Mouse (Mus musculus) midbrain, embryonic 16.5 days (tissue): ENCODE measurements around the gene Sgip1. TPM values are rescaled to one million over a fixed set of nuclear protein-coding genes. Genes with fewer than 3 reads are reported as not detected.

ENCODE experiments used
- ATAC-seq: fragments of 200-750 bp; cut with Nextera tagmentation; 2 replicates; pipeline ENCODE4 v1.8.0; 2017; ENCODE audit warnings: moderate TSS enrichment
- H3K27ac ChIP-seq: fragments of 300-500 bp; sonication (generic); 2 replicates; pipeline ENCODE4 v1.5.1; 2014; ENCODE audit warnings: mild to moderate bottlenecking, low read length, mixed read lengths
- H3K27me3 ChIP-seq: fragments of 300-500 bp; sonication (generic); 2 replicates; pipeline ENCODE4 v1.6.1; 2014; ENCODE audit warnings: low read depth, low read length, mixed read lengths; ENCODE audit not compliant: control insufficient read depth, insufficient read depth
- H3K36me3 ChIP-seq: fragments of 300-500 bp; sonication (generic); 2 replicates; pipeline ENCODE4 v1.6.1; 2014; ENCODE audit warnings: mild to moderate bottlenecking, low read length, moderate library complexity, mixed read lengths; ENCODE audit not compliant: control insufficient read depth, insufficient read depth
- H3K4me1 ChIP-seq: fragments of 300-500 bp; sonication (generic); 2 replicates; pipeline ENCODE4 v1.6.1; 2014; ENCODE audit warnings: mild to moderate bottlenecking, low read length, mixed read lengths; ENCODE audit not compliant: control insufficient read depth, insufficient read depth
- H3K4me2 ChIP-seq: fragments of 300-500 bp; sonication (generic); 2 replicates; pipeline ENCODE4 v1.6.1; 2014; ENCODE audit warnings: mild to moderate bottlenecking, low read length, mixed read lengths
- H3K4me3 ChIP-seq: fragments of 300-500 bp; sonication (generic); 2 replicates; pipeline ENCODE4 v1.5.1; 2014; ENCODE audit warnings: low read depth, mild to moderate bottlenecking, low read length, moderate library complexity, mixed read lengths
- H3K9ac ChIP-seq: fragments of 300-500 bp; sonication (generic); 2 replicates; pipeline ENCODE4 v1.6.1; 2014; ENCODE audit warnings: low read depth, low read length, mixed read lengths
- H3K9me3 ChIP-seq: fragments of 300-500 bp; sonication (generic); replicated peaks from 2 replicates; pipeline ENCODE4 v1.6.1; 2014; ENCODE audit warnings: mild to moderate bottlenecking, low read length, mixed read lengths; ENCODE audit not compliant: control insufficient read depth, poor library complexity, severe bottlenecking
- WGBS: fragments of 180-500 bp; shearing (Covaris S2); extraction: QIAGEN DNeasy Blood & Tissue Kit; methylation state at CpG from one replicate; pipeline ENCODE4 v1.1.7; 2014; 5-methylcytosine and 5-hydroxymethylcytosine counted together
- polyA plus RNA-seq: library from polyadenylated mRNA; unstranded; fragments of >200 nt; fragmentation: Nextera tagmentation; extraction: Ambion mirVana; gene quantifications from 2 replicates; pipeline ENCODE4 v1.2.1, GENCODE M21; 2015

Sgip1 gene
- polyA plus RNA-seq, 1 experiment from 2014 or later = 80.4 TPM

DNA sequence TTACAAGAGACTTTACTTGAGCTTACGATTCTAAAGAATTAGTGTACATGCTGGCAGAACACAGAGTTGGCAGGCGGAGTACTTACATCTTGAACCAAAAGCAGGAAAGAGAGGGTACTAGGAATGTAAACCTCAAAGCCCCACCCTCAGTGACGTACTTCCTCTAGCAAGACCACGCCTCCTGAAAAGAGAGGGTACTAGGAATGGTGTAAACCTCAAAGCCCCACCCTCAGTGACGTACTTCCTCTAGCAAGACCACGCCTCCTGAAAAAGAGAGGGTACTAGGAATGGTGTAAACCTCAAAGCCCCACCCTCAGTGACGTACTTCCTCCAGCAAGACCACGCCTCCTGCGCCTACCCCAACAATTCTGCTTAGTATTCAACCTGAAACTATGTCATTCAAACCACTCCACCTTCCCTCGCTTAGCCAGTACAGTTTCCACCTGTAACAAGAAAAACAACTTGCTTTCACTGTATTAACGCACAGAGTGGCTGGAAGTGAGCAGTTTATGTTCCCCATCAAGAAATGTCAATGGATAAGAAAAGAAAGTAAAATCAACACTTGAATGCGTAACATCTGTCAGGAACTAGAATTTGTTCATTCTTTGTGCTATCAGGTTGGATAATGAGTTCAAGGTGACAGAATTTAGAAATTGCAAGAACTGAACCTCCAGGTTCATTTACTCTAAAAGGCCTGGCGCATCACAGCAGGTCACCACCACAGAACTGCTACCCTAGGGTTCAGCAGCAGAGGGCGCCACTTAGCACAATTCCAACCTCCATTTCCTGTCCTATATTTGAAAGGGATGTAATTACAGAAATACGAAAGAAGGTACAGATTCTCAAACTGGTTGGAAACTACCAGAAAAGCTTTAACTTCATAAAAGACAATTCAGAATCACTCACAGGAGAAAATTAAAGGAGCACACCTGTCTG, 118.4 kb downstream of the Sgip1 start:
- no peaks in the 10 kb centered on the region for H3K36me3 ChIP-seq
- no peak overlapping the region for H3K9ac ChIP-seq
- no peak overlapping the region for H3K4me2 ChIP-seq
- no peak overlapping the region for H3K27ac ChIP-seq
- no peaks in the 10 kb centered on the region for H3K9me3 ChIP-seq
- no peak overlapping the region for H3K4me3 ChIP-seq
- peaks cover 11% of the 10 kb centered on the region for H3K4me1 ChIP-seq
- H3K27me3 ChIP-seq = no peaks in the 10 kb centered on the region
- no peak for ATAC-seq
- 94% methylated on average over 15 of the region's 15 CpGs for WGBS

DNA sequence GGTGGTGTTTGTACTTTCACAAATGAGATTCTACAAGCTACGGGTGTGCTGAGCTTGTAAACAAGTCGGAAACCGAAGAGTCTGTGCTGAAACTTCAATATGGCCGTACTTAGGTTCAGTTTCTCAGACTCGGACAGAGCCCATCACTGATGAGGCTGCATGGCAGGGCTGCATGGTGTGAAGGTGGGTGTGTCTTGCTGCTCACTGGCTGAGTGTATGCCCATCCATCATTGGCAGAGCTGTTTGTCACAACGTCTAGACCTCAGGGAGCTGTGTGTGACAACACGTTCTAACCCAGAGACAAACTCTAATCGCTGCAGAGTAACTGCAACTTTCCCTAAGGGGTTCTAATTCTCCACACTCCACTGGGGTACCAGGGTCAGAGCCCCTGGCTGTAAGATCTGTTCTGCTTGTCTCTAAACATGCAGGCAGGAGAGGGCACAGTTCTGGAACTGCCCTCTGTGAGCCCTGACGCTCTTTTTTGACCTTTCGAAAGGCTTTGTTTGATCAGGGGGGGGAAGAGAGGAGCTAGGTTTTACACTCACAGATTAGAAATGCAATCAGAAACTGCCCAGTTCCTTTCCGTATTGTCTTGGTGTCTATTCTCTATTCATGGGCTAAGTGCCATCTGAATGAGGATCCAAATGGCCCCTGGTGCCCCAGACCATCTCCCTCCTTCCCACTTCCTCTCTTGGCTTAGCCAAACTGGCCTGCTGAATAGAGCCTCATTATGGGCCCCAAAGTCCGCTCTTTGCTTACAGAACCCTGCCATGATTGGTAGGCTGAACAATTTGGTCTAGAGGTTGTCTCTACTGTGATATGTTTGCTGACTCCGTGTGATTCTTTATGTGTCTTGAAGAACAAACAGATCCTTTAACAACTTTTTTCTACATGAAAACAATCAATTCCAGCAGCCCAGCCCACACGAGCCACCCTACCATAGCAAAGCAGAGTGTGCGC, 121.9 kb downstream of the Sgip1 start:
- H3K4me3 ChIP-seq = no peak overlapping the region
- ATAC-seq = no peak
- WGBS = 75% methylated on average over 15 of the region's 15 CpGs
- H3K9ac ChIP-seq = no peak overlapping the region
- H3K9me3 ChIP-seq = no peaks in the 10 kb centered on the region
- no peaks in the 10 kb centered on the region for H3K4me1 ChIP-seq
- H3K4me2 ChIP-seq = no peak overlapping the region
- no peak overlapping the region for H3K27ac ChIP-seq
- no peaks in the 10 kb centered on the region for H3K36me3 ChIP-seq
- H3K27me3 ChIP-seq = no peaks in the 10 kb centered on the region

DNA sequence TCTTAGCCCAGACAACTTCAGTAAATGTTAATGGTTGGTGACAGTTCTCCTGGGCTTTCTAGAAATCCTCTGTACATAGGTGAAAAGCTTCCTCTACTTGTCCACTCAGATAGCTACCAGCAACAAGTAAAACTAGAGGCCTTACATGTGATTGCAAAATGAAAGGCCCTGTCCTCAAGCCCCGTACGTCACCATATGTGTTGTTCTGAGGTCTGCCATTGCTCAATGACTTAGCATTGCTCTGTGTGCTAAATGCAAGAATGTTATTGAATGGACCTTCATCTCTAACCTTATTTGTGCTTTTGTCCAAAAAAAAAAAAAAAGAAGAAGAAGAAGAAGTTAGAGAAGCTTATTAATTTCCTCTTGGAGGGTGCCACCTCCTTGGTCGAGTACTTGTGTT, 125.4 kb downstream of the Sgip1 start:
- Histone ChIP-seq H3K4me3 (no peak overlapping the region), H3K4me2 (no peak overlapping the region), H3K27ac (no peak overlapping the region), H3K36me3 (peaks cover 2% of the 10 kb centered on the region; the same call in 1 of the 2 replicates), H3K9ac (no peak overlapping the region), H3K27me3 (no peaks in the 10 kb centered on the region), H3K4me1 (no peaks in the 10 kb centered on the region), H3K9me3 (no peaks in the 10 kb centered on the region)
- ATAC-seq = no peak
- 89% methylated on average over 3 of the region's 3 CpGs for WGBS

DNA sequence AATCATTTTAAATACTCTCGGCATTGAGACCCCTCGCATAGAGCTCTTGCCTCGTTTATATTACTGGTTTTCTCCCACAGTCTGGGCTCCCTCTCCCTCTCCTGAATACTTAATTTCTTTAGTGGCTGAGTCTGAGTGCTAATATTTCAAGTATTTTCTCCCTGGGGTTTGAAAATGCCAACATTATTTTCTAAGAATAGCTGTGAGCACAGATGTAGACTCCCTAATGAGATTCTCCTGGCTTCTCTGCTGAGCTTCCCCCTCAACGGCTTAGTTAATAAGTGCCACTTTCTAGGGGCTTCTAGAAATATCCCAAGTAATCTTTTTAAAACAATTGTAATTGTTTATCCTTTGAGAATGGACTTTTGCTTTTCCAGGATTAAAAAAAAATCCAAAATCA, 130.2 kb downstream of the Sgip1 start:
- Histone ChIP-seq H3K4me3 (no peak overlapping the region), H3K27ac (no peak overlapping the region), H3K4me2 (no peak overlapping the region), H3K27me3 (no peaks in the 10 kb centered on the region), H3K9me3 (no peaks in the 10 kb centered on the region), H3K4me1 (no peaks in the 10 kb centered on the region), H3K9ac (no peak overlapping the region), H3K36me3 (peaks cover 12% of the 10 kb centered on the region)
- 0 out of 2 replicates have a peak, but pooled peaks have one; percentile 21 for ATAC-seq
- WGBS = 52% methylated on average over 4 of the region's 4 CpGs

DNA sequence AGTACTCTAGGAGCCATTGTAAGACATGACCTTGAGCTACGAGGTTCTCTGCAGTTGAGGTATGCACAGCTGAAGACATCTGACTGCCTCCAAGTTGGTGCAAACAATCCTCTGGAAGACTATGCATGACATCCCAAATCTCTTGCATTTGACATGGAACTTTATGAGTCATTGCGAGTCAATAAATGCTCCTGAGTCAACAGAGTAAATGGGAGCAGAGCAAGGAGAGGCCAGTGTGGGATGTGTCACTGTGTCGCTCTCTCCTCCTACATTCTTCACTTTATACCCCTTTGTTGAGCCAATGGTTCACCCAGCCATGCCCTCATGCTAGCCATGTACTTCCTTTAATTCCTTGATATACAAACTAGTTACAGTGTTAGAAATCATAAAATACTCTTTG, 142.0 kb downstream of the Sgip1 start:
- WGBS = 93% methylated on average over 3 of the region's 3 CpGs
- Histone ChIP-seq H3K9me3 (no peaks in the 10 kb centered on the region), H3K36me3 (peaks cover 5% of the 10 kb centered on the region), H3K4me3 (no peak overlapping the region), H3K4me1 (no peaks in the 10 kb centered on the region), H3K9ac (no peak overlapping the region), H3K27me3 (no peaks in the 10 kb centered on the region), H3K27ac (no peak overlapping the region), H3K4me2 (no peak overlapping the region)
- ATAC-seq = no peak

DNA sequence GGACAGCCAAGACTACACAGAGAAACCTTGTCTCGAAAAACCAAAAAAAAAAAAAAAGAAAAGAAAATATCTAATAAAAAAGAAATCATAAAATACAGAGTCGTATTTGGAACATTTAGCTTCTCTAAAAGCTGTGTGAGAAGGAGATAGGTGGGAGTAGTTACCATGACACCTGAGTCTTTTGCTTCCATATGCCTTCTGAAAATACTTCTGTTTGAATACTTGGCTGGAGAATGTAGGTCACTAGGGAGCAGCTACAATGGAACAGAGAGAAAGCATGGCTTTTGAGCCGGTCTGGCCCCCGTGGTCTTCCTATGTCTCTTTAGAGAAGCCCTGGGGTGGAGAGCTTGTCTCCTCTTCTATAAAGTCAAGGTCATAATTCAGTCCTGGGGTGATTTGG, 143.1 kb downstream of the Sgip1 start:
- no peak overlapping the region for H3K27ac ChIP-seq
- ATAC-seq = no peak
- no peak overlapping the region for H3K4me3 ChIP-seq
- no peaks in the 10 kb centered on the region for H3K9me3 ChIP-seq
- H3K36me3 ChIP-seq = peaks cover 5% of the 10 kb centered on the region
- no peak overlapping the region for H3K9ac ChIP-seq
- H3K4me1 ChIP-seq = no peaks in the 10 kb centered on the region
- no peak overlapping the region for H3K4me2 ChIP-seq
- H3K27me3 ChIP-seq = no peaks in the 10 kb centered on the region
- 85% methylated on average over 4 of the region's 4 CpGs for WGBS

DNA sequence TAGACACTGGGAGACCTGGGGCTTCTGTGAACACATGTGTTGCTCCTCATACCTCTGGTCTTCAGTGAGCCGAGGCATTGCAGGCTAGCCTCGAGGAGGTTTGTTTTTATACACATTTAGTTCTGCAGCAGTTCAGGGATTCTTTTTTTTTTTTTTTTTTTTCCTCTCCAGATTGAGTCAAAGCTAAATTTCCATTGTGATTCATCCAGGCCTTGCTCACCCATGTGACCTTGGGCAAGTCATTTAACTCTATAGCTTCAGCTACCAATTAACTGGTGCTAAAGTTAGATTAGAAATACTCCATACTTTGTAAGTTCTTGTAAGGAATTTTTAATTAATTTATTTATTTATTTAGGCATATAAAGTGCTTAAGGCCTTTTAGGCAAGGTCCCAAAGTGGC, 145.4 kb downstream of the Sgip1 start:
- H3K9ac ChIP-seq = no peak overlapping the region
- peaks cover 12% of the 10 kb centered on the region for H3K36me3 ChIP-seq
- no peak for ATAC-seq
- H3K27me3 ChIP-seq = no peaks in the 10 kb centered on the region
- H3K9me3 ChIP-seq = no peaks in the 10 kb centered on the region
- no peak overlapping the region for H3K4me3 ChIP-seq
- H3K27ac ChIP-seq = no peak overlapping the region
- WGBS = 71% methylated on average over 2 of the region's 2 CpGs
- H3K4me1 ChIP-seq = no peaks in the 10 kb centered on the region
- H3K4me2 ChIP-seq = no peak overlapping the region

DNA sequence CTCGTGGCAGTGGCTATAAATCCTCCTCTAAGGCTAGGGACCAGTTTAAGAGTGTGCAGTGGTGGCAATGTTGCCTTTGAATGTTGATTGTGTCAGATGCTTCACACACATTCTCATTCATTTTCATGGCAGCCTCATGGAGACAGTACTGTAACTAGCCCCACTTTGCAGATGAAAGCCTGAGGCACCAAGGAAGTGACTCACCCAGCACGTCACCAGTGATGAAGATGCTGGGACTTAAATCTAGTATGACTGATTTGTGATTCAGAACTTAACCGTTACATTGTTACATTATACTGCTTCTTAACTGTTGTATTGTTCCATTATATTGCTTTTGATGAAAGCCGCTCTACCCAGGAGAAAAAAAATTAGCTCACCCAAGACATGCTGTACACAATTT, 145.8 kb downstream of the Sgip1 start:
- Histone ChIP-seq H3K27me3 (no peaks in the 10 kb centered on the region), H3K27ac (no peak overlapping the region), H3K9me3 (no peaks in the 10 kb centered on the region), H3K4me3 (no peak overlapping the region), H3K4me1 (no peaks in the 10 kb centered on the region), H3K4me2 (no peak overlapping the region), H3K36me3 (peaks cover 12% of the 10 kb centered on the region), H3K9ac (no peak overlapping the region)
- ATAC-seq = no peak
- 85% methylated on average over 4 of the region's 4 CpGs for WGBS
